Comparison of ENCODE assay signal across 8 mouse cellular contexts in genomic region chr14:57386758-57387561, GRCm38 (mm10). TPM values are rescaled to one million over a fixed set of nuclear protein-coding genes. Genes with fewer than 3 reads are reported as not detected.
A peak's percentile ranks its signal among the peaks of the same experiment; 100 is the strongest.
DNase-seq lines count a peak whose midpoint lies in the region; ATAC-seq and TF ChIP-seq lines count a peak whose summit lies in the region.
"Had no signal": no experiment of that assay in that cellular context is flagged by ENCODE, and none has a peak within 500 bp of the region (broad histone marks: within the 10 kb centered on the region; RNA-seq: fewer than 3 reads in every experiment).

No protein-coding gene starts in this region.

- H3K36me3 ChIP-seq in kidney, embryonic 15.5 days, result no peaks in the 10 kb centered on the region
- no peaks in the 10 kb centered on the region for H3K36me3 ChIP-seq in midbrain, embryonic 13.5 days
- H3K36me3 ChIP-seq: hindbrain, embryonic 12.5 days had no signal

- 58% methylated on average over 14 of the region's 14 CpGs for WGBS in lung, adult 2 months
- 47% methylated on average over 14 of the region's 14 CpGs for WGBS in kidney, embryonic 15.5 days
- WGBS in midbrain, embryonic 13.5 days, result 69% methylated on average over 14 of the region's 14 CpGs

- peak; percentile 97 for ATAC-seq in granulocyte monocyte progenitor cell, adult 5-6 weeks (replicated peaks; ENCODE audit: poor library complexity, severe bottlenecking)
- no peak for ATAC-seq in kidney, embryonic 15.5 days (replicated peaks; ENCODE audit: low FRiP score)
- no peak for ATAC-seq in midbrain, embryonic 13.5 days

- H3K4me1 ChIP-seq in lung, adult 2 months (ENCODE audit: control insufficient read depth, insufficient read depth, low read length), result no peaks in the 10 kb centered on the region
- peaks cover 9% of the 10 kb centered on the region for H3K4me1 ChIP-seq in kidney, embryonic 15.5 days
- no peaks in the 10 kb centered on the region for H3K4me1 ChIP-seq in midbrain, embryonic 13.5 days (replicated peaks)
- H3K4me1 ChIP-seq: hindbrain, embryonic 12.5 days had no signal

- no peak for TF ChIP-seq CTCF in lung, adult 2 months (IDR thresholded peaks at IDR 0.05; ENCODE audit: insufficient read depth, low read length)

- H3K27ac ChIP-seq in kidney, embryonic 15.5 days, result 0 out of 2 replicates have a peak overlapping the region, but pooled peaks have one; percentile 27
- no peak overlapping the region for H3K27ac ChIP-seq in midbrain, embryonic 13.5 days
- H3K27ac ChIP-seq: hindbrain, embryonic 12.5 days had no signal

- no peaks in the 10 kb centered on the region for H3K27me3 ChIP-seq in kidney, embryonic 15.5 days
- no peaks in the 10 kb centered on the region for H3K27me3 ChIP-seq in midbrain, embryonic 13.5 days
- H3K27me3 ChIP-seq: hindbrain, embryonic 12.5 days had no signal

- peak; percentile 21 for DNase-seq in lung, postnatal 10 days
- no peak for DNase-seq in lung, adult 2 months
- peak; percentile 24 for DNase-seq in skeletal muscle tissue, adult 2 months (ENCODE audit: low read depth, low spot score)
- no peak for DNase-seq in cerebellum, postnatal 36 days

- H3K9ac ChIP-seq in kidney, embryonic 15.5 days, result no peak overlapping the region
- H3K9ac ChIP-seq in midbrain, embryonic 13.5 days (replicated peaks), result no peak overlapping the region
- H3K9ac ChIP-seq: hindbrain, embryonic 12.5 days had no signal

- no peaks in the 10 kb centered on the region for H3K9me3 ChIP-seq in kidney, embryonic 15.5 days (replicated peaks)
- no peaks in the 10 kb centered on the region for H3K9me3 ChIP-seq in midbrain, embryonic 13.5 days
- H3K9me3 ChIP-seq: hindbrain, embryonic 12.5 days had no signal

- H3K4me2 ChIP-seq in kidney, embryonic 15.5 days, result no peak overlapping the region
- no peak overlapping the region for H3K4me2 ChIP-seq in midbrain, embryonic 13.5 days (replicated peaks)
- H3K4me2 ChIP-seq: hindbrain, embryonic 12.5 days had no signal

- no peak for TF ChIP-seq POLR2A in lung, adult 2 months (IDR thresholded peaks at IDR 0.05; ENCODE audit: borderline replicate concordance, extremely low read depth, low read depth, low read length)

- H3K4me3 ChIP-seq in lung, adult 2 months (replicated peaks; ENCODE audit: extremely low read depth, low read depth, low read length), result no peak overlapping the region
- no peak overlapping the region for H3K4me3 ChIP-seq in kidney, embryonic 15.5 days (replicated peaks)
- H3K4me3 ChIP-seq in midbrain, embryonic 13.5 days (replicated peaks), result no peak overlapping the region
- H3K4me3 ChIP-seq: hindbrain, embryonic 12.5 days had no signal

RNA-seq across cellular contexts. Expression of gene Cryl1, which starts 11.4 kb away (rescaled TPM):
- 23.3 and 36.9 TPM in 2 replicates for polyA plus RNA-seq in lung, adult 2 months (2012; rRNA removed)
- total RNA-seq in granulocyte monocyte progenitor cell, adult 5-6 weeks (2014; fragmentation: Nextera tagmentation), result 15.3 and 28.5 TPM in 2 replicates
- 10.4 and 26.5 TPM in 2 replicates for total RNA-seq in granulocyte monocyte progenitor cell, adult 5-6 weeks (2017)
- 26.8 and 26.9 TPM in 2 replicates for polyA plus RNA-seq in kidney, embryonic 15.5 days (2015; fragmentation: Nextera tagmentation; extraction: Ambion mirVana)
- 5.6 and 6.6 TPM in 2 replicates for polyA plus RNA-seq in midbrain, embryonic 13.5 days (2015; fragmentation: Nextera tagmentation; extraction: Ambion mirVana)

RNA-seq across cellular contexts. Expression of gene Ift88, which starts 36.9 kb away (rescaled TPM):
- polyA plus RNA-seq in lung, adult 2 months (2012; rRNA removed), result 6.1 TPM in 2 replicates
- total RNA-seq in granulocyte monocyte progenitor cell, adult 5-6 weeks (2014; fragmentation: Nextera tagmentation), result 6.5 and 8.6 TPM in 2 replicates
- 10.3 and 11.5 TPM in 2 replicates for total RNA-seq in granulocyte monocyte progenitor cell, adult 5-6 weeks (2017)
- 11.7 and 13.4 TPM in 2 replicates for polyA plus RNA-seq in kidney, embryonic 15.5 days (2015; fragmentation: Nextera tagmentation; extraction: Ambion mirVana)
- polyA plus RNA-seq in midbrain, embryonic 13.5 days (2015; fragmentation: Nextera tagmentation; extraction: Ambion mirVana), result 22.1 and 22.3 TPM in 2 replicates

Comparison
In these comparisons a context has a peak if more than half of its experiments do, and no peak if none do; other contexts are left out.
1. DNase-seq: peak in lung, postnatal 10 days (single experiment) and skeletal muscle tissue, adult 2 months (single experiment); none in lung, adult 2 months (single experiment) and cerebellum, postnatal 36 days (0 of 2).